Mouse (Mus musculus): Measurements from ENCODE around the gene Pif1. TPM values are rescaled to one million over a fixed set of nuclear protein-coding genes. Genes with fewer than 3 reads are reported as not detected.

Gene Pif1
- total and polyA plus RNA-seq, 3 experiments = 11.2 to 14.5 (median 12.2) TPM

GRCm38 (mm10) chr9:65561016-65561415, 25.9 kb upstream of the Pif1 start:
- in situ Hi-C loops (cut with MboI; ENCODE audit: low pct_ligation_motif_present, low pct_unique_long_range_greater_than_20kb, low sequenced_read_pairs) = no loop called here
- Histone ChIP-seq H3K4me2 (ENCODE audit: insufficient read depth, low read depth, poor library complexity, severe bottlenecking) (no peak overlapping the region), H3K79me2 (replicated peaks; ENCODE audit: control insufficient read depth, extremely low read depth, insufficient read depth, poor library complexity, severe bottlenecking) (no peaks in the 10 kb centered on the region), H3K27me3 (replicated peaks) (no peaks in the 10 kb centered on the region), H3K9ac (ENCODE audit: insufficient read depth, low read depth) (no peak overlapping the region), H3K27ac (ENCODE audit: insufficient read depth, low read depth) (no peak overlapping the region), H3K36me3 (replicated peaks in 1 of 2; ENCODE audit: control insufficient read depth in 1 of 2, insufficient read depth in 1 of 2, low read length in 1 of 2) (peaks cover 90 to 100% of the 10 kb centered on the region in 2 experiments), H3K9me3 (replicated peaks; ENCODE audit: low read length) (no peaks in the 10 kb centered on the region), H3K4me3 (replicated peaks in 1 of 3; ENCODE audit: low read depth in 2 of 3, low read length in 2 of 3, poor library complexity in 1 of 3) (no peak overlapping the region), H3K4me1 (ENCODE audit: control insufficient read depth in 1 of 2, insufficient read depth in 2 of 2) (peaks cover 3 to 46% of the 10 kb centered on the region in 2 experiments)
- dilution Hi-C loops (cut with MboI; ENCODE audit: extremely low pct_ligation_motif_present, extremely low pct_unique_long_range_greater_than_20kb, low sequenced_read_pairs) = no loop called here
- TF ChIP-seq MAX (IDR thresholded peaks at IDR 0.05; ENCODE audit: low read length) = no peak
- DNase-seq (ENCODE audit: extremely low read depth) = no peak

- Histone ChIP-seq H3K9me3 (replicated peaks; ENCODE audit: low read length) (no peaks in the 10 kb centered on the region), H3K4me1 (ENCODE audit: control insufficient read depth in 1 of 2, insufficient read depth in 2 of 2) (peaks cover 3 to 37% of the 10 kb centered on the region in 2 experiments), H3K9ac (ENCODE audit: insufficient read depth, low read depth) (no peak overlapping the region), H3K27me3 (replicated peaks) (no peaks in the 10 kb centered on the region), H3K36me3 (replicated peaks in 1 of 2; ENCODE audit: control insufficient read depth in 1 of 2, insufficient read depth in 1 of 2, low read length in 1 of 2) (peaks cover 90 to 100% of the 10 kb centered on the region in 2 experiments), H3K79me2 (replicated peaks; ENCODE audit: control insufficient read depth, extremely low read depth, insufficient read depth, poor library complexity, severe bottlenecking) (no peaks in the 10 kb centered on the region), H3K4me2 (ENCODE audit: insufficient read depth, low read depth, poor library complexity, severe bottlenecking) (no peak overlapping the region), H3K27ac (ENCODE audit: insufficient read depth, low read depth) (no peak overlapping the region), H3K4me3 (replicated peaks in 1 of 3; ENCODE audit: low read depth in 2 of 3, low read length in 2 of 3, poor library complexity in 1 of 3) (no peak overlapping the region)
- DNase-seq (ENCODE audit: extremely low read depth) = no peak
- in situ Hi-C loops (cut with MboI; ENCODE audit: low pct_ligation_motif_present, low pct_unique_long_range_greater_than_20kb, low sequenced_read_pairs) (no loop called here), dilution Hi-C loops (cut with MboI; ENCODE audit: extremely low pct_ligation_motif_present, extremely low pct_unique_long_range_greater_than_20kb, low sequenced_read_pairs) (no loop called here)
- no peak for TF ChIP-seq IRF4 (IDR thresholded peaks at IDR 0.05; ENCODE audit: low read depth, low read length)
- no peak for TF ChIP-seq GABPA (IDR thresholded peaks at IDR 0.05; ENCODE audit: insufficient replicate concordance, low read depth, low read length)
- TF ChIP-seq MEF2A (IDR thresholded peaks at IDR 0.05; ENCODE audit: borderline replicate concordance, low read depth, low read length) = no peak
- no peak for TF ChIP-seq JUND (conservative IDR thresholded peaks at IDR 0.05; ENCODE audit: low read depth, low read length)
- TF ChIP-seq RCOR1 (conservative IDR thresholded peaks at IDR 0.05; ENCODE audit: low read depth, low read length) = no peak
- no peak for TF ChIP-seq ZMIZ1 (IDR thresholded peaks at IDR 0.05; ENCODE audit: low read depth, low read length)
- TF ChIP-seq MAX (IDR thresholded peaks at IDR 0.05; ENCODE audit: low read length) = no peak
- no peak for TF ChIP-seq ZC3H11A (IDR thresholded peaks at IDR 0.05; ENCODE audit: low read depth, low read length)
- TF ChIP-seq TBP (conservative IDR thresholded peaks at IDR 0.05; ENCODE audit: low read depth, low read length) = no peak
These were observed 24.9 kb upstream of the Pif1 start for GRCm38 (mm10) chr9:65562081-65562506.

DNA sequence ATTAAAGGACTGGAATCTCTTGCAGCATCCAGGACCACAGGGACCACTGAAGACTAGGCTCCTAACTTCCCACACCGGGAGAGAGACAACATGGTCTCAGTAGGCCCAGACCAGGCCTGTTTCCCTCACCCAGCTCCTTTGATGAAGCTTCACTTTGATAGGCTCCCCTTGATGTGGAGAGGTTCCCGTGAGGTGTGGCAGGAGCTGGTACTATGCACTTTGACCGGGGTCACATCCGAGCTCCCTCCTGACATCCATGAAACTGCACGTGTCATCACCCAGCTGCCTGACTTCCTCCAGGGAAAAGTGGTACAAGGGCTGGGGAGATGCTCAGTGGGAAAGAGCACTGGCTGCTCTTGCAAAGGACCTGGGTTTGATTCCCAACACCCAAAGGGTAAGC, 23.9 kb upstream of the Pif1 start:
- Histone ChIP-seq H3K27ac (ENCODE audit: insufficient read depth, low read depth) (no peak overlapping the region), H3K9ac (ENCODE audit: insufficient read depth, low read depth) (no peak overlapping the region), H3K4me3 (replicated peaks in 1 of 3; ENCODE audit: low read depth in 2 of 3, low read length in 2 of 3, poor library complexity in 1 of 3) (no peak overlapping the region), H3K9me3 (replicated peaks; ENCODE audit: low read length) (no peaks in the 10 kb centered on the region), H3K79me2 (replicated peaks; ENCODE audit: control insufficient read depth, extremely low read depth, insufficient read depth, poor library complexity, severe bottlenecking) (peaks cover 2% of the 10 kb centered on the region; the same call in 1 of the 2 replicates), H3K4me2 (ENCODE audit: insufficient read depth, low read depth, poor library complexity, severe bottlenecking) (no peak overlapping the region), H3K36me3 (replicated peaks in 1 of 2; ENCODE audit: control insufficient read depth in 1 of 2, insufficient read depth in 1 of 2, low read length in 1 of 2) (peaks cover 87 to 98% of the 10 kb centered on the region in 2 experiments), H3K27me3 (replicated peaks) (no peaks in the 10 kb centered on the region), H3K4me1 (ENCODE audit: control insufficient read depth in 1 of 2, insufficient read depth in 2 of 2) (peaks cover 3 to 30% of the 10 kb centered on the region in 2 experiments)
- dilution Hi-C loops (cut with MboI; ENCODE audit: extremely low pct_ligation_motif_present, extremely low pct_unique_long_range_greater_than_20kb, low sequenced_read_pairs) = no loop called here
- in situ Hi-C loops (cut with MboI; ENCODE audit: low pct_ligation_motif_present, low pct_unique_long_range_greater_than_20kb, low sequenced_read_pairs) = no loop called here
- TF ChIP-seq POLR2A (IDR thresholded peaks at IDR 0.05; ENCODE audit: low read depth, low read length) = no peak
- no peak for TF ChIP-seq MAZ (IDR thresholded peaks at IDR 0.05; ENCODE audit: low read depth, low read length)
- TF ChIP-seq SMC3 (IDR thresholded peaks at IDR 0.05; ENCODE audit: low read depth, low read length) = no peak
- no peak for TF ChIP-seq HCFC1 (IDR thresholded peaks at IDR 0.05; ENCODE audit: low read depth, low read length)
- TF ChIP-seq CTCF (conservative IDR thresholded peaks at IDR 0.05 in 1 of 2, IDR thresholded peaks at IDR 0.05 in 1 of 2; ENCODE audit: low read depth in 2 of 2, low read length in 2 of 2) = no peak
- TF ChIP-seq MEF2A (IDR thresholded peaks at IDR 0.05; ENCODE audit: borderline replicate concordance, low read depth, low read length) = no peak
- TF ChIP-seq JUN (IDR thresholded peaks at IDR 0.05; ENCODE audit: insufficient read depth, low read depth, low read length) = no peak
- TF ChIP-seq TBP (conservative IDR thresholded peaks at IDR 0.05; ENCODE audit: low read depth, low read length) = no peak
- no peak for TF ChIP-seq MYC (IDR thresholded peaks at IDR 0.05; ENCODE audit: low read depth, low read length)
- TF ChIP-seq ZMIZ1 (IDR thresholded peaks at IDR 0.05; ENCODE audit: low read depth, low read length) = no peak
- no peak for TF ChIP-seq ELF1 (IDR thresholded peaks at IDR 0.05; ENCODE audit: low read depth, low read length)
- no peak for TF ChIP-seq MAX (IDR thresholded peaks at IDR 0.05; ENCODE audit: low read length)
- no peak for TF ChIP-seq JUND (conservative IDR thresholded peaks at IDR 0.05; ENCODE audit: low read depth, low read length)
- no peak for TF ChIP-seq NRF1 (IDR thresholded peaks at IDR 0.05; ENCODE audit: low read depth, low read length)
- TF ChIP-seq PAX5 (IDR thresholded peaks at IDR 0.05; ENCODE audit: low read length) = no peak
- no peak for TF ChIP-seq KAT2A (IDR thresholded peaks at IDR 0.05; ENCODE audit: insufficient replicate concordance, low read length)
- no peak for TF ChIP-seq UBTF (IDR thresholded peaks at IDR 0.05; ENCODE audit: low read depth, low read length)
- no peak for TF ChIP-seq SIN3A (IDR thresholded peaks at IDR 0.05; ENCODE audit: low read length)
- no peak for TF ChIP-seq POLR2AphosphoS2 (IDR thresholded peaks at IDR 0.05; ENCODE audit: low read depth, low read length)
- no peak for DNase-seq (ENCODE audit: extremely low read depth)
